Mouse (Mus musculus) heart, postnatal 0 days (tissue): ENCODE measurements around the gene Plekhg3. TPM values are rescaled to one million over a fixed set of nuclear protein-coding genes. Genes with fewer than 3 reads are reported as not detected.
A peak's percentile ranks its signal among the peaks of the same experiment; 100 is the strongest.

Experiments used
- ATAC-seq: fragments of 200-750 bp; cut with Nextera tagmentation; 2 replicates; pipeline ENCODE4 v1.8.0; 2017; ENCODE audit warnings: low read depth, moderate number of reproducible peaks, moderate library complexity; ENCODE audit not compliant: insufficient read depth
- DNase-seq: peaks from one replicate; pipeline ENCODE4 v3.0.0-alpha.2; 2016; ENCODE audit warnings: low spot score
- H3K27ac ChIP-seq: fragments of 300-500 bp; sonication (generic); 2 replicates; pipeline ENCODE4 v1.5.1; 2014; ENCODE audit warnings: low read depth, mild to moderate bottlenecking
- H3K27me3 ChIP-seq: fragments of 300-500 bp; sonication (generic); 2 replicates; pipeline ENCODE4 v1.6.1; 2014; ENCODE audit warnings: low read length, mixed read lengths; ENCODE audit not compliant: control insufficient read depth, insufficient read depth
- H3K36me3 ChIP-seq: fragments of 300-500 bp; sonication (generic); replicated peaks from 2 replicates; pipeline ENCODE4 v1.6.1; 2014; ENCODE audit warnings: low read length, mixed read lengths; ENCODE audit not compliant: control insufficient read depth, insufficient read depth
- H3K4me1 ChIP-seq: fragments of 300-500 bp; sonication (generic); 2 replicates; pipeline ENCODE4 v1.6.1; 2014; ENCODE audit warnings: antibody characterized with exemption; ENCODE audit not compliant: control insufficient read depth, insufficient read depth
- H3K4me2 ChIP-seq: fragments of 300-500 bp; sonication (generic); 2 replicates; pipeline ENCODE4 v1.6.1; 2014; ENCODE audit warnings: low read depth, mild to moderate bottlenecking, low read length, moderate library complexity
- H3K4me3 ChIP-seq: fragments of 300-500 bp; sonication (generic); 2 replicates; pipeline ENCODE4 v1.5.1; 2014; ENCODE audit warnings: low read depth, low read length
- H3K9ac ChIP-seq: fragments of 300-500 bp; sonication (generic); replicated peaks from 2 replicates; pipeline ENCODE4 v1.6.1; 2014; ENCODE audit warnings: low read depth, low read length, mixed read lengths
- H3K9me3 ChIP-seq: fragments of 300-500 bp; sonication (generic); replicated peaks from 2 replicates; pipeline ENCODE4 v1.6.1; 2016; ENCODE audit warnings: low read length; ENCODE audit not compliant: control insufficient read depth
- CTCF ChIP-seq: IDR thresholded peaks from 2 replicates; pipeline ENCODE4 v1.5.1; 2016; ENCODE audit warnings: antibody characterized with exemption, control low read depth, low read depth
- EP300 ChIP-seq: IDR thresholded peaks from 2 replicates; pipeline ENCODE4 v1.6.1; 2016; ENCODE audit warnings: antibody characterized with exemption, low read depth
- WGBS: fragments of 180-500 bp; shearing (Covaris S2); extraction: QIAGEN DNeasy Blood & Tissue Kit; methylation state at CpG from one replicate; pipeline ENCODE4 v1.1.7; 2014; 5-methylcytosine and 5-hydroxymethylcytosine counted together
- polyA plus RNA-seq: library from polyadenylated mRNA; unstranded; fragments of >200 nt; fragmentation: Nextera tagmentation; extraction: Ambion mirVana; gene quantifications from 2 replicates; pipeline ENCODE4 v1.2.1, GENCODE M21; 2015
- total RNA-seq: library from RNA; depleted of rRNA; stranded (reverse); fragments of >200 nt; gene quantifications from 2 replicates; pipeline ENCODE4 v1.2.3, GENCODE M21; 2014; ENCODE audit warnings: low replicate concordance

Gene Plekhg3
- total and polyA plus RNA-seq, 2 experiments from 2014 or later: 3.7 to 21.7 TPM

DNA sequence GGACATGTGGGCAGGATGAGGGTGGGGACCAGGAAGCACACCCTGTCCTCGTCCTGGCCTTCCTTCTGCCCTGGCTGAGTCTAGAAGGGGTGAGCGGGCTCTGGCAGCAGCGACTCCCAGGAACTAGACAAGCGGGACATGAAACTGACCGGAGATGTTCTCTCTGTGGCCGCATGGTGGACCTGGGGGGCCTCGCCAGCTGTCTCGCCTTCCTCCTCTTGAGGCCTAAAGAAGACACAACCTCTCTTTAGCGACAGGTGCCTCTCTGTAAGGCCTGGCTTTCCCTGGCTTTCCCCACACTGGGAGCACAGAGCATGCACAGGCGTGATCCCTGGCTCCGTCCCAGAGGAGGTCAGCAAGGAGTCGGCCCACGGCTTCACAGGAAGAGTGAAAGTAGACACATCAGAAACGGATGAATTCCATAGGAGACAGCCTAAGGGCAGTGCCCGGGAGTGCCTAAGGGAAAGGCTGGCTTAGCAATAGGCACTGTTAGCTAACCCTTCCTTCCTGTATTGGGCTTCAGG lies 66.9 kb downstream of the Plekhg3 start:
- WGBS: 57% methylated on average over 15 of the region's 15 CpGs
- Histone ChIP-seq H3K27me3 (no peaks in the 10 kb centered on the region), H3K27ac (no peak overlapping the region), H3K9me3 (no peaks in the 10 kb centered on the region), H3K4me3 (no peak overlapping the region), H3K4me2 (no peak overlapping the region), H3K9ac (no peak overlapping the region), H3K4me1 (no peaks in the 10 kb centered on the region), H3K36me3 (peaks cover 31% of the 10 kb centered on the region)
- TF ChIP-seq CTCF (no peak), EP300 (no peak)
- ATAC-seq (no peak), DNase-seq (no peak)

DNA sequence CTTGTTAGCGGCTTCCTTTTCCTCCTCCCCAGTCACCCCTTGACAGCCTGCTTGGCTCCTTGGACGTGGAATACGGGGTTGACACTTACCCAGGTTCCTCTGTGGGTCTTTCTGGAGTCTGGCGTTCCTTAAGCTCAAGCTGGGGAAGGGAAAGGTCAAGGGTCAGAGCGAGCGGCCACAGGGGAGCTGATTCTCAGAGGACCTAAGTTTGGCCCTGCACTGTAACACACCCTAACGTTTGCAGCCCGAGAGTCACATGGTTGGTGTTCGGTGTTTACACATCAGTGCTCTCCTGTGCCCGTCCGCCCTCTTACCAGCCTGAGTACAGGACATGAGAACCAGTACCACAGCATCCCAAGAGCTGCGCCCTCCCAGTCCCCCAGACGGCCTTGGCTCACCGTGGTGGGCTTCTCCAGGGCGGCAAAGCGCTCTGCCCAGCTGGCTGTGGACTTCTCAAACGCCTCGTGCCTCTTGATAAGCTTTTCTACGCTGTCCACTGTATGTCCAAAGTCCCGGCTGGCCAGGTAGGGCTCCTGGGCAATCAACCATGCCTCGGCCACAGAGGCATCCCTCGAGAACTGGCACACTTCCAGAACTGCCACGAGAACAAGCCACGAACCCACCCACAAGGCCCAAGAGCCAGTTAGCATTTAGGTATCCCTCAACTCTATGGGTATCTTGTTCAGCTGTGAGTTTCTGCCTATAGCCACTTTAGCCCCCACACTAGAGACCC lies 67.7 kb downstream of the Plekhg3 start:
- no peak overlapping the region for H3K4me2 ChIP-seq
- no peak overlapping the region for H3K9ac ChIP-seq
- no peaks in the 10 kb centered on the region for H3K9me3 ChIP-seq
- no peaks in the 10 kb centered on the region for H3K27me3 ChIP-seq
- no peak overlapping the region for H3K27ac ChIP-seq
- ATAC-seq (no peak), DNase-seq (no peak)
- H3K36me3 ChIP-seq: peaks cover 38% of the 10 kb centered on the region
- WGBS: 73% methylated on average over 24 of the region's 24 CpGs
- TF ChIP-seq CTCF (no peak), EP300 (no peak)
- no peaks in the 10 kb centered on the region for H3K4me1 ChIP-seq
- no peak overlapping the region for H3K4me3 ChIP-seq

DNA sequence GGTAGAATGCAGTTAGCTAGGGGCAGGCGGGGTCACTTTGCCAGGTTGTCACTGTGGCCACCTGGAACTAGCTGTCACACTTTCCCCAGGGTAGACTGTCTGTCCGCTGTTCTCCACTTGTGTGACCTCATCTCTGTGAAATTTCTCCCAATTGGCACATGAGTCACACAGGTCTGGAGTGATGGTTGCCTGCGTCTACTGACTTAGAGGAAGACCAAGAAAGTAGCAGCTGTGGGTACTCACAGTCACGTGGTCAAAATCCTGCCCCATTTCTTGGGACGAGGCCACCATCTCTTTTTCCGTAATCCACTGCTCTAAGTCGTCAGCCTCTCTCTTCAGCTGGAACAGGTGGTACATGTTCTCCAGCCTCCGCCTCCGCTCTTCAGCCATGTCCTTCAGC lies 73.1 kb downstream of the Plekhg3 start:
- DNase-seq (no peak), ATAC-seq (0 out of 2 replicates have a peak, but pooled peaks have one; percentile 15)
- H3K27ac ChIP-seq: no peak overlapping the region
- H3K9ac ChIP-seq: no peak overlapping the region
- TF ChIP-seq CTCF: no peak
- no peak for TF ChIP-seq EP300
- H3K4me1 ChIP-seq: no peaks in the 10 kb centered on the region
- 72% methylated on average over 9 of the region's 9 CpGs for WGBS
- no peaks in the 10 kb centered on the region for H3K27me3 ChIP-seq
- peaks cover 55% of the 10 kb centered on the region for H3K36me3 ChIP-seq
- H3K4me3 ChIP-seq: no peak overlapping the region
- H3K9me3 ChIP-seq: no peaks in the 10 kb centered on the region
- H3K4me2 ChIP-seq: no peak overlapping the region

- Histone ChIP-seq H3K4me3 (no peak overlapping the region), H3K9ac (no peak overlapping the region), H3K27ac (no peak overlapping the region), H3K4me2 (no peak overlapping the region), H3K9me3 (no peaks in the 10 kb centered on the region), H3K4me1 (no peaks in the 10 kb centered on the region), H3K36me3 (peaks cover 47% of the 10 kb centered on the region), H3K27me3 (no peaks in the 10 kb centered on the region)
- TF ChIP-seq CTCF: no peak
- TF ChIP-seq EP300: no peak
- WGBS: 78% methylated on average over 4 of the region's 4 CpGs
- ATAC-seq (no peak), DNase-seq (no peak)
Measured at GRCm38 (mm10) chr12:76604546-76604945, 73.9 kb downstream of the Plekhg3 start.

DNA sequence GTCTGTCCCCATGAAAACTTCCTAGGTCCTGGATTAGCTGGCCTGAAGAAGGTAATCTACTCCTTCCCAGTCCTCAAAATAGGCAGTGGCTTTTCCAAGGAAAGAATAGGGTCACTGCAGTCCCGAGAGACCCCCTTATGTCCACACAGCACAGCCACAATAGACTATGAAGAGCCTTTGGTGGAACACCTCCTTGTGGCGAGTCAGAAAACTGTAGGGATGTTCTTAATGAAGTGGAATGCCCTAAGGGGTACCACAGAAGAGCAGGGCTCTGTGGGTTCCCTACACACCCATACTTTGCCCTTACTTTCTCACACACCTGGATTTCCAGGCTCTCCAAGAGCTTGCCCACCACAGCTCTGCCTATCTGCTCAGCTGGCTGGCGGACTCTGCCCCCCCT lies 75.1 kb downstream of the Plekhg3 start:
- no peaks in the 10 kb centered on the region for H3K4me1 ChIP-seq
- peaks cover 51% of the 10 kb centered on the region for H3K36me3 ChIP-seq
- no peak overlapping the region for H3K4me2 ChIP-seq
- no peaks in the 10 kb centered on the region for H3K9me3 ChIP-seq
- no peak overlapping the region for H3K4me3 ChIP-seq
- no peaks in the 10 kb centered on the region for H3K27me3 ChIP-seq
- ATAC-seq (no peak), DNase-seq (no peak)
- WGBS: 75% methylated on average over 3 of the region's 3 CpGs
- H3K9ac ChIP-seq: no peak overlapping the region
- H3K27ac ChIP-seq: no peak overlapping the region
- TF ChIP-seq EP300 (no peak), CTCF (0 out of 2 replicates have a peak, but pooled peaks have one; percentile 5)
